Mouse (Mus musculus) stomach, postnatal 0 days (tissue): ENCODE measurements around the gene Hpgd. TPM values are rescaled to one million over a fixed set of nuclear protein-coding genes. Genes with fewer than 3 reads are reported as not detected.

ENCODE experiments used
- ATAC-seq: fragments of 200-750 bp; cut with Nextera tagmentation; 2 replicates; pipeline ENCODE4 v1.8.0; 2017; ENCODE audit not compliant: low FRiP score, low TSS enrichment
- DNase-seq: peaks from one replicate; pipeline ENCODE4 v3.0.0-alpha.2; 2016; ENCODE audit warnings: low spot score
- H3K27ac ChIP-seq: fragments of 300-500 bp; sonication (generic); replicated peaks from 2 replicates; pipeline ENCODE4 v1.5.1; 2014; ENCODE audit warnings: mild to moderate bottlenecking, control low read depth
- H3K27me3 ChIP-seq: fragments of 300-500 bp; sonication (generic); 2 replicates; pipeline ENCODE4 v1.6.1; 2014; ENCODE audit warnings: low read length; ENCODE audit not compliant: control insufficient read depth, insufficient read depth
- H3K36me3 ChIP-seq: fragments of 300-500 bp; sonication (generic); 2 replicates; pipeline ENCODE4 v1.6.1; 2014; ENCODE audit warnings: low read length, mixed read lengths; ENCODE audit not compliant: control insufficient read depth, insufficient read depth
- H3K4me1 ChIP-seq: fragments of 300-500 bp; sonication (generic); replicated peaks from 2 replicates; pipeline ENCODE4 v1.6.1; 2014; ENCODE audit warnings: antibody characterized with exemption; ENCODE audit not compliant: control insufficient read depth, insufficient read depth
- H3K4me2 ChIP-seq: fragments of 300-500 bp; sonication (generic); replicated peaks from 2 replicates; pipeline ENCODE4 v1.6.1; 2014; ENCODE audit warnings: low read depth, mild to moderate bottlenecking, control low read depth, moderate library complexity
- H3K4me3 ChIP-seq: fragments of 300-500 bp; sonication (generic); 2 replicates; pipeline ENCODE4 v1.5.1; 2014; ENCODE audit warnings: low read depth, low read length, control low read depth
- H3K9ac ChIP-seq: fragments of 300-500 bp; sonication (generic); 2 replicates; pipeline ENCODE4 v1.6.1; 2014; ENCODE audit warnings: mild to moderate bottlenecking, low read length, control low read depth, mixed read lengths
- H3K9me3 ChIP-seq: fragments of 300-500 bp; sonication (generic); 2 replicates; pipeline ENCODE4 v1.6.1; 2016; ENCODE audit warnings: low read length; ENCODE audit not compliant: control insufficient read depth
- CTCF ChIP-seq: IDR thresholded peaks from 2 replicates; pipeline ENCODE4 v1.5.1; 2016; ENCODE audit warnings: antibody characterized with exemption, low read depth, mild to moderate bottlenecking, moderate library complexity
- EP300 ChIP-seq: optimal IDR thresholded peaks from 2 replicates; pipeline ENCODE3; 2016; ENCODE audit warnings: antibody characterized with exemption
- WGBS: fragments of 180-500 bp; shearing (Covaris S2); extraction: QIAGEN DNeasy Blood & Tissue Kit; methylation state at CpG from one replicate; pipeline ENCODE4 v1.1.7; 2014; 5-methylcytosine and 5-hydroxymethylcytosine counted together
- polyA plus RNA-seq: library from polyadenylated mRNA; unstranded; fragments of >200 nt; fragmentation: Nextera tagmentation; extraction: Ambion mirVana; gene quantifications from 2 replicates; pipeline ENCODE4 v1.2.1, GENCODE M21; 2015

Hpgd gene
- polyA plus RNA-seq, 1 experiment from 2014 or later: 158 TPM

DNA sequence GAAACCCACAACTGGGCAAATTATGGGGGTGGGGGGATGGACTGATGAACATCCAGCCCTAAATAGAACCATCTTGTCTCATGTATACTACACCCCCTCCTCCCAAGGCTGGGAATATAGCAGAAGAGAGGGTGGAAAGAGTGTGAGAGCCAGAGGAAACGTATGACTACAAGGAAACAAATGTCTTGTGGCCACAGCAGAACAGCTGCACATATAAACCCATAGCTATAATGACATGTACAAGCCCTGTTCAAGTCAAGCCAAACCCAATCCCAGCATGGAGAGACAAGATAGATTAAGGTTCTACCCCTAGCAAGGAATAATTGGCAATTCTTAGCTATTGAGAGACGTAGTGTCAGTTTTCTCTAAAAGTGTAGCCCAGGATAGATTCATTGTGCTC is 68.8 kb downstream of the Hpgd start:
- Histone ChIP-seq H3K4me1 (no peaks in the 10 kb centered on the region), H3K4me2 (no peak overlapping the region), H3K4me3 (no peak overlapping the region), H3K9me3 (no peaks in the 10 kb centered on the region), H3K27me3 (no peaks in the 10 kb centered on the region), H3K27ac (no peak overlapping the region), H3K9ac (no peak overlapping the region), H3K36me3 (no peaks in the 10 kb centered on the region)
- DNase-seq (no peak), ATAC-seq (no peak)
- no peak for TF ChIP-seq CTCF
- no peak for TF ChIP-seq EP300
- WGBS: 77% methylated on average over 2 of the region's 2 CpGs
